Mouse (Mus musculus): ENCODE data around the gene Bcl11a.
A peak's percentile ranks its signal among the peaks of the same experiment; 100 is the strongest.

Bcl11a gene

DNA sequence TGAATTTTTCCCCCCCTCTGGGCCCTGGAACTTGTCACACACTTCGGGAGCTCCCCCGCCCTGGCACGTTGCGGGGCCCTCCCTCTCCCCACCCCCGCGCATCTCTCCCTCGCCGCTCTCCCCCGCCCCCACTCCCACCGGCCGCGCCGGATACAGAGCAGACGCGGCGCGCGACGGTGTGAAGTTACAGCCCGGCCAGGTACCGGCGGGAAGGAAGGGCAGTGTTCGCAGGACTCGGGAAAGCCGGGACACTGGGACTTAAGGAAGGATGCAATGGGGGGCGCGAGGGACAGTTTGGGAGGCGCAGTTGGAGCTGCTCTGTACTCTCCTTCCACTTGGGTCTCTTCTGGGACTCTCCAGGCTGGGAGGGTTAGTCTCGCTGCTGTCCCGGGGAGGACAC, 2.7 kb downstream of the Bcl11a start:
- no peak for DNase-seq (ENCODE audit: low spot score in 2 of 2)

DNA sequence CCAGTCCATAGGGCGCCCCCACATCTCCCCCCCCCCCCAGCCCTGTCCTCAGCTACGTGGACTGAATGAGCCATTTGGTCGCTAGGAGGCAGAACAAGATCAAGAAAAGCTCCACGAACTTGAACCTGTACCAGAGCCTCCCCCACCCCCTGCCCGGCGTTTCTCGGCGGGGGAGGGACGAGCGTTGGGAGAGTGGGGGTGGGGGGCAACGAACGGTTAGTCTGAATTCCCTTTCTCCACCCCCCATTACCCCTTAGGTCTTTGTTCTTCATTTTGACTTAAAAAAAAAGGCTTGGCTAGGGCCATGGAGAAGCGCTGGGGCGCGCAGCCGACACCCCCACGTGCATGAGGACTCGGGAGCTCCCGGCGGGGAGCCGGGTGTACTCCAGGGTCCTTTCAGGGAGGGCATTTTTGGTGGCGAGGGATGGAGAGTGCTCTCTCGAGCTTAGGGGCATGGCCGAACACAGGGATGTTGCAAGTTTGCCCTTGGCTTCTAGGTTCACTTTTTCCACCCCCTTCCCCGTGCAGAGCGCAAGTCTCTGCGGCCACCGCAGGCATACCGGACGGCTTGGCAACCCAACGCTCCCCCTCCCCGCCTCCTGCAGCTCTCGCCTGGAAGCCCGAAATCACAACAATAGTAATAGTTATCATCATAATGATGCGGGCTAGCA, 3.3 kb downstream of the Bcl11a start:
- peak in 1 of 2 experiments; percentile 78 for DNase-seq (ENCODE audit: low spot score in 2 of 2)

DNA sequence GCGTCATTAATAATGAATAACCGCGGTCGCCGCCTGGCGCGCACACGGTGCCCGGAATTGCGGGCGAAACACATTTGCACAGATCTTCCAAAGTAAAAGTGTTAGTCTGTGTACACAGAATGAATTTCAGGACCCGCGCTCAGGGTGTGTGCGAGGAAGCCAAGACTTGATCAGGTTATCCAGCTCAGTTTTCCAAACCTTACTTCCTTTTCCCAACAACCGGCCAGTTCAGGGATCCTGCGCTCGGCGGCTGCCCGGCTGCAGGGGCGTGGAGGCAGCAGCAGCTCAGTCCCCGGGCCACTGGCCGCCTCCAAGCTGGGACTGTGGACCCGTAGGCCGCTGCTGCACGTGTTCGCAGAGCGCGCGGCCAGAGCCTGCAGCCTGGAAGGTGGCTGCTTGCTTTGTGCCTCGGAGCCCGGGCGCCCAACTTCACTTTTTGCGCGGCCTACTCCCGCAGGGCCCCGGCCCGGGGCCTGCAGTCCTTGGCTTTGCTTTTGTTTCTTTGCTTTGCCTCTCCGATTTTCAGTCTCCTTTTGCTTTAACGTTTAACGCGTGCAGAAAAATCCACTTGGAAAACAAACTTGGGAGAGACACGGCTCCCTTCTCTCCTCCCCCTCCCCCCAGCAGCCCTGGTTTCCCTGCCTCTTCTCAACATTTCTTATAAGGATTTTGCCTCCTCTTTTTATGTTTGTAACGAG, 4.0 kb downstream of the Bcl11a start:
- no peak for DNase-seq (ENCODE audit: low spot score in 2 of 2)

DNA sequence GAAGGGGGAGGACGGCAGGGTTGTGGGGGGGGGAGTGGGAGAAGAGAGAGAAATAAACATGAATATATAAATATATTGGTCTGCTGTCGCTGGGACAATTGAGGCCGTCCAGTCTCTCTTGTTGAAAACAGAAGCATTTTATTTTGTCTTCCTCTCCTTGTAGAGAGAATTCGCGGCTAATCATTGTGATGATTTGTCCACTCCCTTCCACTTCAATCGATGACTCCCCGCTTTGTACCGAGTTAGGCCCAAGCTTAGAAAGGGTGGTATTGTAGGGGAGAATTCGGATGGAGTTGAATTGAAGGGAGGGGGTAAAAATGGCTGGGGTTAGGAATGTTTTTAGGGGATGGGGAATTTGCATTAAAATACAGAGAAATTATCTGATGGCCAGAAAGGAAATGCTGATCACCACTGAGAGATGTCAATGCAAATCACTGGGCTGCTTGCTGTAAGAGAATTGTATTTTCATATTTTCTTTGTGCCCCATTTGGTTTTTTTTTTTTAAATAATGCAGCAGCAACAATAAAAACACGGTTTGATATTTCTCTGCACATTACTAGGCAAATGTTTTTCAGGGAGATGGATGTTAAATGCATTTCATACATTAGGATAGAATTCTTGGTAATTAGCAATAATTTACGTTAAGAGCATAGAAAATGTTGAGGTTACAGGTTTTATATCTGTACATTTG, 4.7 kb downstream of the Bcl11a start:
- DNase-seq (ENCODE audit: low spot score in 2 of 2): no peak

DNA sequence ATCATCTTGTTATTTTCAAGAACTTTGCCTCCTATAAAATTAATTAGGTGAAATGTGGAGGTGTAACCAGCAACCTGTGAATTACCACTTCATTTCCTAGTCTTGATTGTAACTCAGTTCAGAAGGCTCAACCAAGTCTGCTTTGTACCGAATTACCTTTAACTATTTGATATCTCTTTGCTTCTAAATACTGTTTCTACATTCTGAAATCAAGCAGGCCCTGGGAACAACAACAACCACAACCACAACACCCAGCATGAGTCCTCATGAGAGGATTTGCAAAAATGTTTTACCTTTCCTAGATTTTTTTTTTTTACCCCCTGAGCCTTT, 5.2 kb downstream of the Bcl11a start:
- DNase-seq (ENCODE audit: low spot score in 2 of 2): no peak

DNA sequence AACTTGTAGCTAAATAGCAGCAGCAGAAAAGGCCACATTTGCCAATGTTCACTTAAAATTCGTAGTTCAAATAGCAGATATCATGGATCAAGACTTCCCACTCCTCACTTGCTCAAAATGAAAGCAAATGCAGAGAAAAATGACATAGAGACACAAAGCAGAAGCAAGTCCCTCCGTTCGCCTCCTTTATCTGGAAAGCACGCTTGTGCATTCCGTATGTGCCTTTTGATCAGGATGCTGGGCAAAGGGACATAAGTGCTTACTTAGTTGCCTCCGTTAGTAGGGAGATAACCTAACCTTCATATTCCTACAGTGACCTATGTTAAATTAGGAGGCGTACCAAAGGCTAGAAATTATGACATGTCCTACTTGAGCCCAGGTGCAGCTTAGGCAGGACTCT, 5.6 kb downstream of the Bcl11a start:
- no peak for DNase-seq (ENCODE audit: low spot score in 2 of 2)

DNA sequence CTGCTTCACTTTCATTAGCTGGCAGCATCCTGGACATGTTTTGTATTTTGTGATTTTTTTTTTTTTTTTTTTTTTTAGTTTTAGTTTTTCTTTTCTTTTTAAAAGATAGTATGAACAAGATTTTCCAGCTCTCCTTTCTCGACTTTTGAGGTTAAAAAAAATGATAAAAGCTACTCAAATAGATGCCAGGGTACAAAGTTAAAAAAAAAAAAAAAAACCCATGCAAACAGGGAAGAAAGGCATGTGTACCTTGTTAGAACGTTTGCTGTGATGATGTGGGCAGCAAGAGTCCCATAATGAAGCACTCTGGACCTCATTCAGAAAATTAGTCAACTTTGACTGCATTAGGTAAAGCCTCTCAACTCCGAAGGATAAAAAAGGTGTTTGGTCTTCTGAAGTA, 6.2 kb downstream of the Bcl11a start:
- DNase-seq (ENCODE audit: low spot score in 2 of 2): no peak

DNA sequence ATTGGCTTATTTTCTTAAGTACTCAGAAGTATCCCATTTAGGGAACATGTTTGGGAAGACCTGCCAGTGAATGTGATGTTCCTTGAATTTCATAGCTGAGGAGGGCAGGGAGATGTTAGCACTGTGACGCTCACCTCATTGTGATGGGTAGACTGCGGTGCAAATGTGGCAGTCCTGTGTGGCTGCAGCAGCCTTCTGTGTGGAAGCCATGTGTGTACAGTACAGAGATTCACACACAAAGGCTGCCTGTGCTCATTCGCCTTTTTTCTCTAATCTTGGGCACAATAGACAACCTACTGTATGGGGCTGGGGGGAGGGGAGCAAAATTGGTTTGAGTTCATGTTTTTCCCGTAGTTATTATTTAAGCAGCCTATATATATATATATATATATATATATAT, 6.7 kb downstream of the Bcl11a start:
- DNase-seq (ENCODE audit: low spot score in 2 of 2): no peak

DNA sequence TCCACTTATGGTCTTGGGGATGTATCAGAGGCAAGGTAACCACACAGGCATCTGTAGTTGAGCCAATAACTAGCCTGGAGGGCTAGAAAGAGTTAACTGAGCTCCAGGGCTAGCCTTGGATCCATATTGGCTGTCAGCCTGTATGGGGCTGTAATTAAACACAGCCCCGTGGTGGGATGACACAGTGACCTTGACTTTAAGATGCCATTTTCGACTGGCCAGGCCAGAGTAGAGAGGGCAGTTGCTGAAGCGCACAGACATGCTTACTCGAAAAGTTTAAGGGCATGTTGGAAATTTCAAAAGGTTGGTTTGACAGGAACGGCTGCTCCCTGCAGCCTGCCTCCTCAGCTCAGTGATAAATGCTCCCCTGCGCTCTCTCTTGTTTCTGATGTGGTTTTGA, 8.1 kb downstream of the Bcl11a start:
- DNase-seq (ENCODE audit: low spot score in 2 of 2): no peak

DNA sequence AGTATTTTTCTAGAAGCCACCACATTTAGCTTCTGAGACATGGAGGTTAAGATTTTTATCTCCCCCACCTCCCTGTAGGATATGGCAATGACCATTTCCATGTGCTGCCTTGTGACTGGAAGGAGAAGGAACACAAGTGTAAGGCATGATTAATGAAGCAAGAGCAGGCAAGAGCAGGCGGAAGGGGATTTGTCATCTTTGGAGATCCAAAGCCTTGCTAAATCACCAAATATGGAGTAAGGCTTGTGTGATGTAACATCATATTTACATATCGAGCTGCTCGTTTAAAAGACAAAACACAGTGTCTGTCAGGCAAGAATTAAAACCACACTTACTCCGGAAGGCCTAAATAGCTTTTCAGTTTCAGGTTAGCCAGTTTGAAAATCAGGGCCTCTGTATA, 9.2 kb downstream of the Bcl11a start:
- no peak for DNase-seq (ENCODE audit: low spot score in 2 of 2)

DNA sequence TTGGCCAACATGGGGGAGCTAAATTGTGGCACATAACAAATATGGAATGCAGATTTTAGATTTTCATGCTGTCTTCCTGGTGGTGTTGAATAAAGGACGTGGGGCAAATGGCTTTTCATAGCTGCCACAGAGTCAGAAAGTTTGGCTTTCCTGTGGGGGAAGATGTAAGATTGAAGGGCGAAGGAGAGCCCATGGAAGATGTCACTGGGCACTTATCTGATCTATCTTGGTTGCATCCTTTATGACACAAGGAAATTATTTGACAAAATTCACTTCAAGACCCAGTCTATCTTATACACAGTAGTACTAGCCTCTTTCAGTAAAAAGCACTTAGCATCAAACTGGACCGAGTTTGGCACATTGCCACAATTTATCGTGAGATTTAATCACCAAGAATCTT, 12.6 kb downstream of the Bcl11a start:
- no peak for DNase-seq (ENCODE audit: low spot score in 2 of 2)

DNA sequence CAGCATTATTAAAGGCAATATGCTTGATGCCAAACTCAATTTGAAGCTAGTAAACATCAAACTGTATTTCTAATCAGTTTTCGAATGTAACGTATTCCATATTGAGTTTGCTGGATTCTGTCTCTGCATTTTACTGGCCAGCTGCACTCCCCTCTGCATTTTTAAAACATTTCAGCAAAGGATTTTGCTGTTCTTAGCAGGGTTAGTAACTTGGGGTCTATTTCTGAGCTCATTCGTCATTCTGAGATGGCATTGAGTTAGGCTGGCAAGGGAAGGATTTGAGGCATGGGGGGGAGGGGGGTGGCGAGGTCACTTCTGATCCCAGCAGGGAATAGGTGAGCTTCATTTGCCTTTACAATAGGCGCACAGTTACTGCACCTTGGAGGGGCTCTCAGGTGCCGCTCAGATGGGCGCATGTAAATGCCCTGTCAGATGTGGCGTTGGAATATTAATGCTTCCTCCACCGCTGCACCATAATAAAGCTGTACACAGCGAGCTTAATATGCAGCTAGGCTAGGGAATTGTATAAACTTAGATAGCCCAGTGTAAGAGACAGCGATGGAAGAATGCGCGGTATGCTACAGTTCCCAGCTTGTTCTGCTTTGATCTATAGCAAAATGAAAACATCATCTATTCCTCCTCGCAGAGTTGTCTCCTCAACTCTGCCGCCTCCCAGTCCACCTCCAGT, 13.7 kb downstream of the Bcl11a start:
- DNase-seq (ENCODE audit: low spot score in 2 of 2): no peak

DNA sequence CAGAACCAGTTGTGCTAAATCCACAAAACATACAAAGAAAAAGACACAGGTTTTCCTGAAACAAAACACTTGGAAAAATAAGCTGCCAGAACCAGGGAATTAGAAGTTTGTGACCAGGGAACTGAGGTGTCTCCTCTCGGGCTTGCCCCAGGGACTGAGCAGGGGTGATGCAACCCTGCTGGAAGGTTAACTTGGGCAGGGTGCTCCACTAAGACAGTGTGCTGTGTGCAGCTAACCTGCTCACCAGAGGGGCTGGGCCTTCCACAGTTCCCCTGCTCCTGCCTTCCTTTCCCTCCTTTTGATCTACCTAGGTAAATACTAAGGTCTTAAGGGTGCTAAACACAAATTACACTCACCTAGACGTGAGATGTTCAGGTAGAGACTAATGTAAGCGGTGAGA, 14.8 kb downstream of the Bcl11a start:
- no peak for DNase-seq (ENCODE audit: low spot score in 2 of 2)

DNA sequence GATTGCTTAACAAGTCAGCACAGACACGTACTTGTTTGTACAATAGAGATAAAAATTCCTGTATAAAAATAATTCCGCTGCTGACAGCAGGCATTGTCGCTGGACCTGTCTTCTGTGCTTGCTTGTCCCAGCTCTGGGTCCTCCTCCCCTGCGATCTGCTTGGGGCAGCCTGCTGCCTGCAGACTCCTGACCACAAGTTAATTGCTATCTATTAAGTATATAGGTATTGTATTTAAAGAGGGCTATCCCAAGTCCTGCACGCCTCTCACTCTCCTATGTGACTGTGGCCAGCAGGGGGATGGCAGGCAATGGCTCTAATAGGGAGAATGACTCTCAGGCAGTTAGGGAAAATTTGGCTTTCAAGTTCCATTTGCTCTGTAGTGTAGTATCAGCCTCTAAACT, 16.2 kb downstream of the Bcl11a start:
- no peak for DNase-seq (ENCODE audit: low spot score in 2 of 2)

DNA sequence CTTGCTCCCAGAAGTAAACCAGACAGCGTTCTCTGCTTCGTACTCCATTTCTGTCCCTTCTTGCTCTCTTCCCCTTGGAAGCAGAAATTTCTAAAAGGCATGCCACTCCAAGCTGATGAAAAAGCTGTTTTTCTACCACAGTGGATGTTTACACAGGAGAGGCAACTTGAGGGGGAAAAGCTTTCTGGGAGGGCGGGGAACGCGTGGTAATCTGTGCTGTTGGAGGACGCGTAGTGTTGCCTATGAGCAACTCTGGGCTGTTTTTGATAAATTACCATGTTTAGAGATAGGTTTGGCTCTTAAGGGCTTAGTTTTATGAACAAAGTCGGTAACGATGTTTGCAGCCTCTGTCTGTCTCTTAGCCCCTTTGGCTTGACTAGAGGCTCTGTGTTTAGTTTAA, 17.4 kb downstream of the Bcl11a start:
- no peak for DNase-seq (ENCODE audit: low spot score in 2 of 2)

DNA sequence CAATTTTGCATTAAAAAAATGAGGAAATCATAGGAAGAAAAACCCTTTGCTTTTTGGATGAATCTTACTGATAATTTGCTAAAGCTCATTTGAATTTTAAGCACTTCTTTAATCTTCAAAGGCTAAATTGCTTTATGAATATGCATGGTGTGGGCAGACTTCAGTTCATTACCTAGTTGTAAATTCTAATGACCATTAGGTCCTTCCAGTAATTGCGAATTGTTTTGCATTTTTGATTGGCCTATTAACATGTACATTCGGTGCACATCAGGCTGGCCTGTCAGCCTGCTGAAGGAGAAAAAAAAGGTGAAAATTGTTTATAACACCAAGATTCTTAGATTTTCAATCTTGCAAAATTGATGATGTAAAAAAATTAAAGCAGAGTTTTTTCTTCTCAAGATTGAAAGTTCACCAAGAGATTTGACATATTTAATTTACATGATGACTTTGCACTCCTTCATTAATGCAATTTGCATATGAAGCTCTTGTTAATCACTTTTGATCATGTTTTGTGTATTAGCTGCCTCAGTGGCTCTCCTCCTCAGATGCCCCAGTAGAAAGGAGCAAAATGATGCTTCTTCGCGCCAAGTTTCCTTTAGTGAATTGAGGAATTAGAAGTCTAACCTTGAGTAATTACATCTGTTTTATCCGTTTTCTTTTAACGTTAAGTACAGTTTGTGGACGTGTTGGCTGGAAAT, 17.9 kb downstream of the Bcl11a start:
- no peak for DNase-seq (ENCODE audit: low spot score in 2 of 2)

DNA sequence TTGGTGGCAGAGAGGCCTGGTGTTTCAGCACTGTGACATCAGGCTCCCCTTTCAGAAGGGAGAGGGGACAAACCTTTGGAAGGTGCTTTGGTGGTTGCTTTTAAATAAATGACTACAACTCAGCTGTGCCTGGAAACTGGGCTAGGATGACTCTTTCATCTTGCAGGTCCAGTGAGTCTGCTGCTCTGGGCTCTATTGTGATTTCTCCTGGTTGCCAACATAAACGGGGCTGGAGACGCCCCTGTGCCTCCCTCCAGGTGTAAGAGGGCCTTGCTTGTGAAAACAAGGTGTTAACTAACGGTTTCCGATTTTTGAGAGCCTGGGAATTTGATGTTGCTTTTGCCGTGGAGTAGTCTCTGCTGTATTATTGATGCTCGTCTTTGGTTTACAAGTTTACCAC, 18.6 kb downstream of the Bcl11a start:
- DNase-seq (ENCODE audit: low spot score in 2 of 2): no peak

DNA sequence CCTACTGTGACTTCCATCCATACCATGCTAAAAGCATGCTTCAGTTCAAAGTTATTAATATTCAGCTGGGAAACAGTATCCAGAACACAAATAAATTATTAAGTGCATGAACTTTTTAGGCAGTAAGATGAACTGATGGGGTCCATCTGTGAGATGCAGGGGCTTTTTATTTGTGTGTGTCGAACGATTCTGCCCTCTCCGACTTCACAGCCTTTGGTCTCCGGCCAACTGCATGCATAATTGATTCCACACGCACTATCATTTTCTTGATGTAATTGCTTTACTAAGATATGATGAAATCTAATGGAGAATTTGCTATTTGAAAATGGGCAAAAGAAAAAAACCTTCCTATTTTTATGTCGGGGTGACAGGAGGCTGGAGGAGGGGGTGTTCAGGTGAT, 19.2 kb downstream of the Bcl11a start:
- DNase-seq (ENCODE audit: low spot score in 2 of 2): no peak

DNA sequence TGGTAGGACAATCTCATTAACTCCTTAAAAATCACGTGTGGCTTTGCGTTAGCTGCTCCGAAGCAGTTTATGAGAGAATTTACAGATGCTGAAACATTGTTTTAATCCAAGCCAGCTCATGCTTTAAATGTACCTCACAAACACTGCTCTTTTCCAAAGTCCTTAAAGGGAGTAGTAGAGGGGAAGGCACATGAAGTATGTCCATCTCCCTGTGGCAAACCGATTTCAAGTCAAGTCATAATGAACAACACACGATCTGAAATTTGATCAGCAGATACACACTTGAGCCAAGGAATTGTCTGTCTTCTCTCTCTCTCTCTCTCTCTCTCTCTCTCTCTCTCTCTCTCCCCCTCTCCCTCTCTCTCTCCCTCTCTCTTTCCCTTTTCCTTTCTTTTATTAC, 20.2 kb downstream of the Bcl11a start:
- no peak for DNase-seq (ENCODE audit: low spot score in 2 of 2)

DNA sequence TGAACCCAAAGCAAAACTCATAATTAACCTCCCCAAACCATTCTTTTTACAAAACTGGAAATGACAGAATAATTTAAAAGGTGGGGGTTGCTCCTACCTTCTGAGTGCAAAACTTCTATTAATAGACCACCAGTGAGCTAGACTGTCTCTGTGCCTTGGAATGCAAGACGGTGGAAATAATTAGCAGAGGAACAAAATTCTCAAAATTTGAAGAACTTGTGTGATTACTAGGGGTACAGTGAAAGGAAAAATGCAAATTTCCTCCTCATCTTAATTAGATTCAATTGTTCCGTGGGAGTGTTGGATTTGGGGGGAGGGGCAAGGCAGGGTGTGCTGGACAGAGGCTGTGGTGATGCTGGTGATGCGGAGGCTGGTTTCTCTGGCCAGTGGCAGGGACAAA, 20.8 kb downstream of the Bcl11a start:
- no peak for DNase-seq (ENCODE audit: low spot score in 2 of 2)

DNA sequence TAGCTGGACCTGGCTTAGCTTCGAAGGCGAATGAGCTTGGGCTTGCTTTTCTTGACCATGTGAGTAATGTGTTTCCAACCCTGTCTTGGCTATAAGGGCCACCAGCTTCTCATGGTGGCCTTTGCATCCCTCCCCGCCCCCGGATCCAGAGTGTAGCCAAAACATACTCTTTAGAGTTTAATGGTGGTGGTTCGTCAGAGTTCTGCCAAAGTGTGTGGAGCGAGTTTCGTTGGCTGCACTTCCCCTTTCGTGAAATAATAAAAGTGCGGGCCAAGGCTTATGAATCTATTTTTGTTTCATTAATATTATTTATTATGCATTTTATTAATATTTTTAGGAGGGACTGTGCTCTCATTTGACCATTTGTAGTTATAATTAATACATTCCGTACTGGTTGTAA, 21.4 kb downstream of the Bcl11a start:
- DNase-seq (ENCODE audit: low spot score in 2 of 2): no peak

DNA sequence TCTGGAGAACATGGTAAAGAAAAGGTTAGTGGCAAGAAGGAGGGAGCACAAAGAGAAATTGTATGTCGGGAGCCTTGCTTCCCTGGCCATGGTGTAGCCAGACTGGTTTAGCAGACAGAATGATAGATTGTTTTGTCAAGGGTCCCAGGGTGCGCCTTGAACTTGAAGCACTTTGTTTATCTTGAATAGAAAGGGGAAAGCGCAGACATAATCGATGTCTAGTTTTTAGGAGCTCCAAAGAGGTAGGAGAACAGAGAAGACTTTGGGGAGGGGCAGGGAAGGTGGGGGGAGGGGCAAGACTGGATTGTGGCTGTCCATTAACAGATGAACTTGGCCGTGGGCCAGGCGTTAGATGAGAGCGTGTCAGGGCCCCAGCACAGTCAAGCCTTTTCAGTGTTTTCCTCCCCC, 22.0 kb downstream of the Bcl11a start:
- DNase-seq (ENCODE audit: low spot score in 2 of 2): no peak

Data from frontal cortex, postnatal 36 days (tissue).